Mouse (Mus musculus) cerebellum, postnatal 14 days (tissue): ENCODE measurements around the gene Gm17545.
A peak's percentile ranks its signal among the peaks of the same experiment; 100 is the strongest.
"Not testable (repeated sequence)": the region's sequence is repeated elsewhere in the genome, so short reads cannot be mapped to it uniquely, and the experiment has no call there.

ENCODE experiments used
- DNase-seq, 2 experiments: peaks; one replicate each; pipeline ENCODE4 v3.0.0; 2021; ENCODE audit warnings: mixed read lengths in 2 of 2

Gm17545 gene

GRCm38 (mm10) chr9:22453990-22454389 is at the start of gene Gm17545:
TSS of gene Gm17545 (plus strand) at chr9:22454290.
- not testable (repeated sequence) for DNase-seq

GRCm38 (mm10) chr9:22405414-22405813 is 48.7 kb upstream of the Gm17545 start:
- no peak for DNase-seq

GRCm38 (mm10) chr9:22407633-22408032 is 46.5 kb upstream of the Gm17545 start:
- not testable (repeated sequence) for DNase-seq

GRCm38 (mm10) chr9:22408344-22408743 is 45.7 kb upstream of the Gm17545 start:
- DNase-seq: not testable (repeated sequence)

GRCm38 (mm10) chr9:22409501-22409900 is 44.6 kb upstream of the Gm17545 start:
- DNase-seq: no peak

- peak; percentile 98 to 99 for DNase-seq
These were observed 42.9 kb upstream of the Gm17545 start, which contains the start of gene 9530077C05Rik for GRCm38 (mm10) chr9:22411002-22411857. TSS of gene 9530077C05Rik (plus strand) at chr9:22411513.

GRCm38 (mm10) chr9:22416187-22416586 is 37.9 kb upstream of the Gm17545 start:
- DNase-seq: no peak

- no peak for DNase-seq
These were observed 36.5 kb upstream of the Gm17545 start for GRCm38 (mm10) chr9:22417547-22417946.

GRCm38 (mm10) chr9:22419877-22420276 is 34.2 kb upstream of the Gm17545 start:
- DNase-seq: no peak

GRCm38 (mm10) chr9:22420491-22420890 is 33.6 kb upstream of the Gm17545 start:
- peak; percentile 53 to 59 for DNase-seq

- DNase-seq: no peak
These were observed 31.5 kb upstream of the Gm17545 start for GRCm38 (mm10) chr9:22422559-22422958.

GRCm38 (mm10) chr9:22423507-22423906 is 30.6 kb upstream of the Gm17545 start:
- DNase-seq: no peak

GRCm38 (mm10) chr9:22424196-22424595 is 29.9 kb upstream of the Gm17545 start:
- no peak for DNase-seq

- DNase-seq: no peak
These were observed 29.4 kb upstream of the Gm17545 start for GRCm38 (mm10) chr9:22424719-22425118.

GRCm38 (mm10) chr9:22428028-22428665 is 25.9 kb upstream of the Gm17545 start:
- DNase-seq: no peak

- no peak for DNase-seq
These were observed 25.3 kb upstream of the Gm17545 start for GRCm38 (mm10) chr9:22428666-22429410.

GRCm38 (mm10) chr9:22429533-22430241 is 24.4 kb upstream of the Gm17545 start:
- peak; percentile 22 to 66 for DNase-seq

- DNase-seq: no peak
These were observed 23.7 kb upstream of the Gm17545 start for GRCm38 (mm10) chr9:22430315-22430840.

GRCm38 (mm10) chr9:22433221-22433620 is 20.9 kb upstream of the Gm17545 start:
- no peak for DNase-seq

- DNase-seq: no peak
These were observed 20.0 kb upstream of the Gm17545 start for GRCm38 (mm10) chr9:22434101-22434500.

- DNase-seq: no peak
These were observed 15.3 kb upstream of the Gm17545 start for GRCm38 (mm10) chr9:22438826-22439225.

GRCm38 (mm10) chr9:22443157-22443556 is 10.9 kb upstream of the Gm17545 start:
- DNase-seq: no peak
